Mouse (Mus musculus) spleen, adult 18-20 months (tissue): ENCODE measurements at regions not wholly inside any gene's neighbourhood (a gene's known extent, or its start where the extent isn't known, plus 50 kb on each side); places are given as distances from the start of the nearest gene placed in this dataset.

Experiments used
- DNase-seq, 2 experiments: peaks; one replicate each; pipeline ENCODE4 v3.0.0; 2022; ENCODE audit warnings: mixed read lengths in 2 of 2

DNA sequence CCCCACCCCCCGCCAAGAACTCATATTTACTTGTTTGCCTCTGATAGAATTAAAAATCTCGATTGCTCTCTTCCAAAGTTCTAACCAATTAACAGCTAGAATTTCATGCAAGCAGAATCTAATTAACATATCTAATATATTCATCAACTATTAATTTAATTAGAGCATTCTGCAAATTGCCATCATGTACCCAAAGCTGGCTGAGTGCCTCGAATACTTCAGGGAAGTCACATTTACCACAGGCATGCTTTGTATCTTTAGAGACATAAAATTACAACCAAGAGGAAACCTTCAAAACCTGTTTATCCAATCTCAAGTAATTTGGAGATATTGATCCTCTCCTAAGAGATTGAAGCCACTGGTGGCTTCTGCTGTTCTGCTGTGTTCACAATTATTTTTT lies 401.6 kb upstream of the Nmur2 start:
- DNase-seq: no peak

- no peak for DNase-seq
These were observed 400.3 kb upstream of the Nmur2 start for GRCm38 (mm10) chr11:56441071-56441470.

GRCm38 (mm10) chr11:56431089-56431488 lies 390.3 kb upstream of the Nmur2 start:
- DNase-seq: no peak

DNA sequence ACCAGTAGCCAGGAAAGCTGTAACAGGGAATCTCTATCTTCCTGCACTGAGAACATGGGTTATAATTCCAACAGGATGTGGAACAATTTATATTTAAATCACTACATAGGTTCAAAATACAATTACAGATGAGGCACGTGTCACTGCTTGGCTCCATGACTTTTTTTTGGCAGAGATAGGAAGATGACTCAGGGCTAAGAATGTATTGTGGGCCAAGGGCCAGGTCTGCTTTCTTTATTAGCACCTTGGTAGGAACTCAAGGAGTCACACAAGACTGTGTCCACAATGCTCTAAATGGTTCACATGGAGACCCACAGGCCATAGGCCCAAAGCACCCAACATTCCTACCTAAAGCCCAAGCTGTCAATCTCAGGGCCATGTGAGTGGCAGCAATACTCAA lies 344.0 kb upstream of the Nmur2 start:
- no peak for DNase-seq

GRCm38 (mm10) chr11:56377535-56377934 lies 336.7 kb upstream of the Nmur2 start:
- DNase-seq: no peak

- DNase-seq: no peak
These were observed 333.5 kb upstream of the Nmur2 start for GRCm38 (mm10) chr11:56374329-56374728.

GRCm38 (mm10) chr11:56373624-56374023 lies 332.8 kb upstream of the Nmur2 start:
- DNase-seq: no peak

GRCm38 (mm10) chr11:56357690-56358089 lies 316.9 kb upstream of the Nmur2 start:
- DNase-seq: no peak

DNA sequence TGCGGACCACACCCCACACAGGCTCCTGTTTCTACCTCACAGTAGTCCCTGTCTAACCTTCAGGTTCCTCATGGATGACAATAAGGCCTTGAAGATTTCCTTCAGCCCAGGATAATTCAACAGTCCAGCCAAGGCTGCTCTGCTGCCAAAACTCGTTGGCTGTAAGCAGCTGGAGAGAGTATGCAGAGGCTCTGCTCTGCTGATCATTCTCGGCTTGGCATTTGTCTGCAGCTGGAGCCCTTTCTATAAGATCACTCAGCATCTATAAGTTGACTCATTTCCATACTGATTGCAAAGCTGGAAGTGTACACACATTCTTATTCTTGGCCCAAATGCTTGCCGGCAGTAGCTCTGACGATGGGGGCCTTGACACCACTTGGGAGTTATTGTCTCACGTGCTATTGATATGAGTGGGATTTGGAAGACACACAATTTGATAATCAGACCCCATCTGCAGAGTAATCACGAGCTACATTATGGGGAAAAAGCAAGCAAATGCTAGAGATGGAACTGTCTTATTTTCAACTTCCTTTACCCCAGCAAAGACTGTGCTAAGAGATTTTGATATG lies 311.1 kb upstream of the Nmur2 start:
- no peak for DNase-seq

DNA sequence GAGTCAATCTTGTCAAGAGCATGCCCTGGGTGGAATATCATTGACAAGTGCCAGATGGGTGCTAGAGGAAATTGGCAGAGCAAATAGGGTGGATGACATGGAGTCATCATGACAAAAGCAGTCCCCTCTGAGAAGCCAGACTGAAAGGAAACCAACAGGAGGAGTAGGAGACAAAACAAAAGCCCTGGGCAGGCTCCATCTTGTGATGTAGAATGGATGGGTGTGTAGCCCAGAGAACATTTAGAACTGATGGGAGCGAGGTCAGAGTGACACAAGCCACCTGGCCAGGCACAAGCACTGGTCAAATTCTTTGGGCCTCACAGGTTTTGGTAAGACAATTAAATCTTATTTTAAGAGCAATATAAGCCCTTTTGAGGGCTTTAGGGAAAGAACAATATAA lies 310.4 kb upstream of the Nmur2 start:
- DNase-seq: no peak

GRCm38 (mm10) chr11:56349766-56350165 lies 309.0 kb upstream of the Nmur2 start:
- no peak for DNase-seq

GRCm38 (mm10) chr11:56348408-56348807 lies 307.6 kb upstream of the Nmur2 start:
- DNase-seq: no peak

GRCm38 (mm10) chr11:56343083-56343482 lies 302.3 kb upstream of the Nmur2 start:
- no peak for DNase-seq

- DNase-seq: no peak
These were observed 300.9 kb upstream of the Nmur2 start for GRCm38 (mm10) chr11:56341731-56342130.

GRCm38 (mm10) chr11:56341040-56341439 lies 300.2 kb upstream of the Nmur2 start:
- DNase-seq: no peak

DNA sequence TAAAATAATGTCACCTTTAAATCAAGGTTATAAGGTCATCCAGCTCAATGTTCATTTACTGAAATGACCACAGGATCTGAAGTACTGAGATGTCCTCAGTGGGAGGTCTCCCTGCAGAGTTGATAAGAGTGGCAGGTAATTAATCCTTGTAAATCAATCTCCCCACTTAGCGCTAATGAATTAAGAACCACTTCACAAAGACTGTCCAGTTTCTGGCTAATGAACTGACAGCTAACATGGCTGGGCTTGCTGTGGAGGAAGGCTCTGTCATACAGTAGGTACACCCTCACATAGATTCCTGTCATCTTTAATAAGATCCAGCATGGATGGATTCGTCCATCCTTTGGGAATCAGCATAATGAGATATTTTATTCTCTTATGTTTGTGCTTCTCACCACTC lies 297.7 kb upstream of the Nmur2 start:
- DNase-seq: no peak

- DNase-seq: no peak
These were observed 295.1 kb upstream of the Nmur2 start for GRCm38 (mm10) chr11:56335937-56336336.

DNA sequence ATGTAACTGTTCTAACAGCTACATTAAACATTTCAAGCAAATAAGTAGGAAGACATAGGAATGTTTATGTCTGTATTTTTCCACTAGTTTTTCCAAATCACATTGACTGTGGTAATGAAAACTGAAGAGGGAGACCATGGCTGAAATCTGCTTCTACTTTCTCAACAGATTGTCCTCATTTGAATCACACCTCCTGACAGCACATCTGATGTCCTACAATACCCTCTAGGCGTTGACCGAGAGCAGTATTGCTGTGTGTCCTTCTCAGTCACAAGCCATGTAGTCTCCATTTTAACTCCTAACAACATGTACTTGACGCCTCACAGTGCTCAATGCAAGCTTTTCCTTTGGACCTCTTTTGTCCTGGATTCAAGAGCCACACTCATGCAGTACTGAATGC lies 279.5 kb upstream of the Nmur2 start:
- no peak for DNase-seq

- no peak for DNase-seq
These were observed 274.6 kb upstream of the Nmur2 start for GRCm38 (mm10) chr11:56315221-56315987.

- DNase-seq: no peak
These were observed 268.7 kb upstream of the Nmur2 start for GRCm38 (mm10) chr11:56309549-56309948.

GRCm38 (mm10) chr11:56308383-56309105 lies 267.7 kb upstream of the Nmur2 start:
- no peak for DNase-seq

- no peak for DNase-seq
These were observed 266.2 kb upstream of the Nmur2 start for GRCm38 (mm10) chr11:56307051-56307450.

GRCm38 (mm10) chr11:56290651-56291578 lies 250.1 kb upstream of the Nmur2 start:
- DNase-seq: no peak
